27 mouse cellular contexts compared by ENCODE assay signal in the genomic region with DNA sequence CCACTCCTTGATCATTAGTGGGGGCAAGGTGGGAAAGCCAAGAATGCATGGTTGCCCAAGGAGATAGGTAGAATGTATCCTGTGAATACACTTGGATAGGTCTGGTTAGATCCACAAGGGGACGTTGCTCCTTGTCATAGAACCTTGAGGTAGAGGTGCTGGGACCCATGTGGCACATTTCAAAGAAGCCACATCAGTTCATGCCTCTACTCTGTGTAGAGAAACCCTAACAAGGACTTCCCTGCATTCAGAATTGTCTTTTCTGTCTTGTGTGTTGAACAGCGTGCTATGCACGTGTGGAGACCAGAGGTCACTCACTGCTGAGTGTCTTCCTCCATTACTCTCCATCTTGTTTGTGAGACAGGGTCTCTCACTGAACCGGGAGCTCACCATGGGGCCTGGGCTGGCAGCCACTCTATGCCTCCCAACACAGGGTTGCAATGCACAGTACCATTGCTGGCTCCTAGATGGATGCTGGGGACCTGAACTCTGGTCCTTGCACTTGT. TPM values are rescaled to one million over a fixed set of nuclear protein-coding genes. Genes with fewer than 3 reads are reported as not detected.
DNase-seq lines count a peak whose midpoint lies in the region; ATAC-seq and TF ChIP-seq lines count a peak whose summit lies in the region.
"Had no signal": no experiment of that assay in that cellular context is flagged by ENCODE, and none has a peak within 500 bp of the region (broad histone marks: within the 10 kb centered on the region; RNA-seq: fewer than 3 reads in every experiment).

No protein-coding gene starts in this region.

- in situ Hi-C loops in CH12.LX (cut with MboI; ENCODE audit: low pct_ligation_motif_present, low pct_unique_long_range_greater_than_20kb, low sequenced_read_pairs), result no loop called here

- 0 out of 2 replicates have a peak, but pooled peaks have one; percentile 11 for TF ChIP-seq POLR2A in CH12.LX (IDR thresholded peaks at IDR 0.05; ENCODE audit: low read depth, low read length)

- no peak for ATAC-seq in megakaryocyte, adult 5-6 weeks (ENCODE audit: poor library complexity, severe bottlenecking)
- no peak for ATAC-seq in stomach, postnatal 0 days (ENCODE audit: low FRiP score, low TSS enrichment)
- ATAC-seq: forebrain, embryonic 14.5 days; forebrain, postnatal 0 days; hindbrain, embryonic 16.5 days; Patski had no signal

- peaks cover 8% of the 10 kb centered on the region; the same call in 1 of the 2 replicates for H3K9me3 ChIP-seq in megakaryocyte, embryonic 14.5 days
- peaks cover 7% of the 10 kb centered on the region for H3K9me3 ChIP-seq in CH12.LX (replicated peaks; ENCODE audit: low read length)
- H3K9me3 ChIP-seq in stomach, postnatal 0 days (ENCODE audit: control insufficient read depth, low read length), result no peaks in the 10 kb centered on the region
- H3K9me3 ChIP-seq: embryonic facial prominence, embryonic 15.5 days; G1E; hindbrain, embryonic 10.5 days; hindbrain, embryonic 13.5 days had no signal

- H3K27ac ChIP-seq in CH12.LX (ENCODE audit: insufficient read depth, low read depth), result peak overlapping the region; percentile 100
- H3K27ac ChIP-seq in stomach, postnatal 0 days (replicated peaks), result no peak overlapping the region
- H3K27ac ChIP-seq: embryonic facial prominence, embryonic 12.5 days; embryonic facial prominence, embryonic 15.5 days; gastrocnemius, adult 2 months; hindbrain, embryonic 10.5 days; hindbrain, embryonic 13.5 days had no signal

- peak; percentile 52 for DNase-seq in thymus, postnatal 0 days (ENCODE audit: low spot score)
- DNase-seq in thymus, postnatal 25 days, result no peak
- DNase-seq in CH12.LX (ENCODE audit: extremely low read depth), result no peak
- DNase-seq in stomach, postnatal 0 days (ENCODE audit: low spot score), result no peak
- DNase-seq: adrenal gland, postnatal 10 days; adrenal gland, postnatal 36 days; cerebellum, adult 18-20 months; cerebellum, adult 9-10 months; cerebellum, postnatal 14 days; forebrain, postnatal 0 days; gastrocnemius, adult 2 months; gastrocnemius, postnatal 14 days; heart, adult 18-20 months; heart, postnatal 10 days; heart, postnatal 36 days had no signal

- TF ChIP-seq RAD21 in CH12.LX (IDR thresholded peaks at IDR 0.05; ENCODE audit: low read depth, low read length), result no peak

- 84% methylated on average over 4 of the region's 4 CpGs for WGBS in stomach, postnatal 0 days

- dilution Hi-C loops in CH12.LX (cut with MboI; ENCODE audit: extremely low pct_ligation_motif_present, extremely low pct_unique_long_range_greater_than_20kb, low sequenced_read_pairs), result no loop called here

- peaks cover 85% of the 10 kb centered on the region for H3K79me2 ChIP-seq in CH12.LX (replicated peaks; ENCODE audit: control insufficient read depth, extremely low read depth, insufficient read depth, poor library complexity, severe bottlenecking)

- peak overlapping the region; percentile 24 for H3K4me3 ChIP-seq in megakaryocyte, embryonic 14.5 days (replicated peaks)
- peak overlapping the region; percentile 20 to 86 (median 86) for H3K4me3 ChIP-seq in CH12.LX (replicated peaks in 1 of 3; ENCODE audit: low read depth in 2 of 3, low read length in 2 of 3, poor library complexity in 1 of 3)
- no peak overlapping the region for H3K4me3 ChIP-seq in stomach, postnatal 0 days (ENCODE audit: low read depth, low read length)
- H3K4me3 ChIP-seq: embryonic facial prominence, embryonic 12.5 days; embryonic facial prominence, embryonic 15.5 days; gastrocnemius, adult 2 months; hindbrain, embryonic 10.5 days; hindbrain, embryonic 13.5 days had no signal

- TF ChIP-seq CTCF in CH12.LX (conservative IDR thresholded peaks at IDR 0.05 in 1 of 2, IDR thresholded peaks at IDR 0.05 in 1 of 2; ENCODE audit: low read depth in 2 of 2, low read length in 2 of 2), result peak in 1 of 2 experiments; percentile 27; a peak in 1 of 4 replicates
- TF ChIP-seq CTCF in stomach, postnatal 0 days (IDR thresholded peaks at IDR 0.05; ENCODE audit: low read depth), result no peak

- H3K4me1 ChIP-seq in megakaryocyte, embryonic 14.5 days, result peaks cover 60% of the 10 kb centered on the region
- peaks cover 8 to 43% of the 10 kb centered on the region in 2 experiments for H3K4me1 ChIP-seq in CH12.LX (ENCODE audit: control insufficient read depth in 1 of 2, insufficient read depth in 2 of 2)
- no peaks in the 10 kb centered on the region for H3K4me1 ChIP-seq in stomach, postnatal 0 days (replicated peaks; ENCODE audit: control insufficient read depth, insufficient read depth)
- H3K4me1 ChIP-seq: embryonic facial prominence, embryonic 12.5 days had no signal

- H3K36me3 ChIP-seq in megakaryocyte, embryonic 14.5 days (replicated peaks; ENCODE audit: low read length), result peaks cover 56% of the 10 kb centered on the region
- H3K36me3 ChIP-seq in CH12.LX (replicated peaks in 1 of 2; ENCODE audit: control insufficient read depth in 1 of 2, insufficient read depth in 1 of 2, low read length in 1 of 2), result peaks cover 55 to 71% of the 10 kb centered on the region in 2 experiments
- no peaks in the 10 kb centered on the region for H3K36me3 ChIP-seq in stomach, postnatal 0 days (ENCODE audit: control insufficient read depth, insufficient read depth, low read length)
- H3K36me3 ChIP-seq: embryonic facial prominence, embryonic 12.5 days; embryonic facial prominence, embryonic 15.5 days; G1E; hindbrain, embryonic 10.5 days; hindbrain, embryonic 13.5 days had no signal

- peaks cover 2% of the 10 kb centered on the region for H3K27me3 ChIP-seq in megakaryocyte, embryonic 14.5 days (replicated peaks)
- no peaks in the 10 kb centered on the region for H3K27me3 ChIP-seq in CH12.LX (replicated peaks)
- no peaks in the 10 kb centered on the region for H3K27me3 ChIP-seq in stomach, postnatal 0 days (ENCODE audit: control insufficient read depth, insufficient read depth, low read length)
- H3K27me3 ChIP-seq: embryonic facial prominence, embryonic 12.5 days; embryonic facial prominence, embryonic 15.5 days; hindbrain, embryonic 13.5 days had no signal

- no peak for TF ChIP-seq EP300 in CH12.LX (IDR thresholded peaks at IDR 0.05; ENCODE audit: low read length)
- no peak for TF ChIP-seq EP300 in stomach, postnatal 0 days (optimal IDR thresholded peaks at IDR 0.05)

- H3K4me2 ChIP-seq in CH12.LX (ENCODE audit: insufficient read depth, low read depth, poor library complexity, severe bottlenecking), result peak overlapping the region; percentile 92
- no peak overlapping the region for H3K4me2 ChIP-seq in stomach, postnatal 0 days (replicated peaks; ENCODE audit: low read depth)
- H3K4me2 ChIP-seq: embryonic facial prominence, embryonic 12.5 days; embryonic facial prominence, embryonic 15.5 days; heart, embryonic 11.5 days; hindbrain, embryonic 13.5 days had no signal

- H3K9ac ChIP-seq in CH12.LX (ENCODE audit: insufficient read depth, low read depth), result peak overlapping the region; percentile 93
- H3K9ac ChIP-seq in stomach, postnatal 0 days (ENCODE audit: low read length), result no peak overlapping the region
- H3K9ac ChIP-seq: embryonic facial prominence, embryonic 12.5 days; embryonic facial prominence, embryonic 15.5 days; forebrain, postnatal 0 days; hindbrain, embryonic 13.5 days had no signal

TF ChIP-seq in CH12.LX, 34 proteins besides CTCF, POLR2A, EP300 and RAD21:
- no peak; the same call in 1 of the 2 replicates for TF ChIP-seq CHD1 (IDR thresholded peaks at IDR 0.05; ENCODE audit: low read depth, low read length)
- TF ChIP-seq SMC3 (IDR thresholded peaks at IDR 0.05; ENCODE audit: low read depth, low read length), result peak; percentile 5; the same call in 1 of the 2 replicates
- TF ChIP-seq NRF1 (IDR thresholded peaks at IDR 0.05; ENCODE audit: low read depth, low read length), result no peak
- peak; percentile 81 for TF ChIP-seq SIN3A (IDR thresholded peaks at IDR 0.05; ENCODE audit: low read length)
- TF ChIP-seq HCFC1 (IDR thresholded peaks at IDR 0.05; ENCODE audit: low read depth, low read length), result no peak
- no peak for TF ChIP-seq POLR2AphosphoS2 (IDR thresholded peaks at IDR 0.05; ENCODE audit: low read depth, low read length)
- peak; percentile 77 for TF ChIP-seq MAX (IDR thresholded peaks at IDR 0.05; ENCODE audit: low read length)
- no peak for TF ChIP-seq ZNF384 (IDR thresholded peaks at IDR 0.05; ENCODE audit: low read depth, low read length)
- no peak for TF ChIP-seq USF1 (IDR thresholded peaks at IDR 0.05; ENCODE audit: low read depth, low read length)
- TF ChIP-seq MYC (IDR thresholded peaks at IDR 0.05; ENCODE audit: low read depth, low read length), result peak; percentile 86
- TF ChIP-seq NELFE (IDR thresholded peaks at IDR 0.05; ENCODE audit: low read depth, low read length), result peak; percentile 14; the same call in 1 of the 2 replicates
- TF ChIP-seq BHLHE40 (IDR thresholded peaks at IDR 0.05; ENCODE audit: low read depth, low read length), result peak; percentile 95
- peak; percentile 72 for TF ChIP-seq ZMIZ1 (IDR thresholded peaks at IDR 0.05; ENCODE audit: low read depth, low read length)
- peak; percentile 88 for TF ChIP-seq MXI1 (IDR thresholded peaks at IDR 0.05; ENCODE audit: low read depth, low read length)

RNA-seq across cellular contexts. Expression of a gene that starts 5.0 kb away (rescaled TPM):
- 19.8 and 124 TPM in 2 replicates for polyA plus RNA-seq in megakaryocyte, embryonic 14.5 days (2012; ENCODE audit: insufficient read depth, low replicate concordance)
- 0.62 and 0.83 TPM in 2 replicates for total RNA-seq in megakaryocyte, adult 5-6 weeks (2015)
- total RNA-seq in megakaryocyte, adult 5-6 weeks (2017), result 1.8 and 2.2 TPM in 2 replicates
- polyA plus RNA-seq in thymus, postnatal 0 days (2015; fragmentation: Nextera tagmentation; extraction: Ambion mirVana), result 28.2 and 36.8 TPM in 2 replicates
- total RNA-seq in CH12.LX (2012; rRNA removed) (129 and 142 TPM in 2 replicates), CH12.LX (2014; rRNA removed) (95.5 and 103 TPM in 2 replicates)
- 191 and 252 TPM in 2 replicates for polyA plus RNA-seq in CH12.LX (2012; ENCODE audit: insufficient read length, low read depth)
- 0.29 and 0.45 TPM in 2 replicates for polyA plus RNA-seq in stomach, postnatal 0 days (2015; fragmentation: Nextera tagmentation; extraction: Ambion mirVana)
- total RNA-seq: gastrocnemius, adult 2 months had no signal
- polyA plus RNA-seq: heart, embryonic 14.5 days; Patski had no signal

RNA-seq across cellular contexts. Expression of a gene that starts 56.3 kb away (rescaled TPM):
- 18.5 and 31.9 TPM in 2 replicates for polyA plus RNA-seq in megakaryocyte, embryonic 14.5 days (2012; ENCODE audit: insufficient read depth, low replicate concordance)
- 11.9 and 15.9 TPM in 2 replicates for total RNA-seq in megakaryocyte, adult 5-6 weeks (2015)
- total RNA-seq in megakaryocyte, adult 5-6 weeks (2017), result 29.8 and 31.7 TPM in 2 replicates
- 45.8 and 47.1 TPM in 2 replicates for polyA plus RNA-seq in thymus, postnatal 0 days (2015; fragmentation: Nextera tagmentation; extraction: Ambion mirVana)
- total RNA-seq in CH12.LX (2012; rRNA removed) (15.8 and 18.2 TPM in 2 replicates), CH12.LX (2014; rRNA removed) (20.7 and 26.4 TPM in 2 replicates)
- polyA plus RNA-seq in CH12.LX (2012; ENCODE audit: insufficient read length, low read depth), result 25.4 and 27.4 TPM in 2 replicates
- 13.4 and 13.9 TPM in 2 replicates for polyA plus RNA-seq in stomach, postnatal 0 days (2015; fragmentation: Nextera tagmentation; extraction: Ambion mirVana)

Comparison
In these comparisons a context has a peak if more than half of its experiments do, and no peak if none do; other contexts are left out.
1. RNA of a gene that starts 5.0 kb away (polyA plus RNA-seq): 191 to 252 TPM in CH12.LX, 19.8 to 124 TPM in megakaryocyte, embryonic 14.5 days and 28.2 to 36.8 TPM in thymus, postnatal 0 days; 0.29 to 0.45 TPM in stomach, postnatal 0 days; every median in the first group is over 10 times any median in the second.